Mouse (Mus musculus): ENCODE results near the gene Atf4. TPM values are rescaled to one million over a fixed set of nuclear protein-coding genes. Genes with fewer than 3 reads are reported as not detected.

The Atf4 gene
- polyA plus RNA-seq, 1 experiment from 2014 or later: 145 TPM

DNA sequence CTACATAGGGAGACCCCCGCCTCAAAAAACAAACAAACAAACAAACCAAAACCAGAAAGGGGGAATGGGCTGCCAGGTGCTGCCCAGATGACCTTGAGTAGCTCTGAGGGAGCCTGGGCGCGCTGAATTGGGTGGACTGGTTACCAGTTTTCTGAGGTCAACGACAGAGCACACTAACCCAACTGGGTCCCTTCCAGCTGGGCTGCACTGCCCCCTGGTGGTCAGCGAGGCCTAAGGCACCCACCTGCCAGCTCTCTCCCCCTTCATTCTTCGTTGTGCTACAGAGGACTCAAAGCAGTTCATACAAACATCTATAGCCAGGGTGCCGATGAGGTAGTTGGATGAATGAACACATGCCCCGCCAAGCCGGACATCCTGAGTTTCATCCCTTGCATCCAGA is 29.8 kb upstream of the Atf4 start:
- Histone ChIP-seq H3K4me2 (no peak overlapping the region), H3K9ac (no peak overlapping the region), H3K4me1 (no peaks in the 10 kb centered on the region), H3K27me3 (no peaks in the 10 kb centered on the region), H3K4me3 (no peak overlapping the region), H3K27ac (no peak overlapping the region), H3K36me3 (no peaks in the 10 kb centered on the region), H3K9me3 (no peaks in the 10 kb centered on the region)
- no peak for ATAC-seq (ENCODE audit: insufficient number of reproducible peaks, low FRiP score, low TSS enrichment, low read depth)
- 30% methylated on average over 9 of the region's 9 CpGs for WGBS

DNA sequence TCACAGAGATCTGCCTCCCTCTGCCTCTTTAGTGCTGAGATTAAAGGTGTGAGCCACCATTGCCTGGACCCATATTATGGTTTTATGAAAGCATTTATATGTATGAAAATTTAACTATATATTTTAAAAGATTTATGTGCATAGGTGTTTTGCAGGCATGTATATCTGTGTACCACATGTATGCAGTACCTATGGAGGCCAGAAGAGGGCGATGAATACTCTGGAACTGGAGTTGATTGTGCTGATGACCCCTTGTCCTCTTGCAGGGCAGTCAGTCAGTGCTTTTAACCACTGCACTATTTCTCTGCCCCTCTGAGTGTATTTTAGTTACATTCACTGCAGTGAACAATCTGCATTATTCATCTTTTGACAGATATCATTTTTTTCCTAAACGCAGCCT is 29.2 kb upstream of the Atf4 start:
- Histone ChIP-seq H3K4me3 (no peak overlapping the region), H3K36me3 (no peaks in the 10 kb centered on the region), H3K4me2 (no peak overlapping the region), H3K27ac (no peak overlapping the region), H3K27me3 (no peaks in the 10 kb centered on the region), H3K9me3 (no peaks in the 10 kb centered on the region), H3K4me1 (no peaks in the 10 kb centered on the region), H3K9ac (no peak overlapping the region)
- ATAC-seq (ENCODE audit: insufficient number of reproducible peaks, low FRiP score, low TSS enrichment, low read depth): no peak
- WGBS: 45% methylated on average over 2 of the region's 2 CpGs

DNA sequence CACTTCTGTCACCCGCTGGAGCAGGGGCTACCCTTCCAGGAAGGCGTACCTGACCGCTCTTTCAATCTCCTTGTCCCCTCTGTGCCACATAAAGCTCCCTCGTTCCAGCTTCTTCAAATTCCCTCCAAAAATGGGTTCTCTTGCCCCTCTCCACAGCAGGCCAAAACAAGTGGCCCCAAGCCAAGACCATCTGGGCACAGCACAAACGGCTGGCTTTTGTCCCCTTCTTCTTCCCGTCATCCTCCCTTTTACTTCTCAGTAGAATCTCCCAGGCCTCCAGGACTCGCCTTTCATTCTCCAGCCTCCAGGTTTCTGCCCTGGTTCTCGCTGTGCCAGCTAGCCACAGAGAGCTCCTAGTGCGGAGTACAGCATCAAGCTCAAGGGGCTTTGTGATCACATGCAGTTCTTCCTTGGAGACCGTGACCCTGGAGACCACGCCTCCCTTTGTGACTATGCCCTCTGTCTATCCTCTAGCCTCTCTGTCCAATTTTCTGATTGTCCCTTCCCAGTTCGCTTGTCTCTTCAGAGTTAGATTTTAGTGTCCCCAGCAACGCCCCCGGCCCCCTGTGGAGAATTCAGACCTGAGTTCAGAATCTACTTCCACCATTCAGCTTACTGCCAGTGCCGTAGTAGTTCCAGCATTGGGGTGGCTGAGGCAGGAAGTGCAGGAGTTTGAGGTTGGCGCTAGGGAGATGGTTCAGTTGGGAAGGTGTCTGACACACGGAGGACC is 26.7 kb upstream of the Atf4 start:
- H3K4me3 ChIP-seq: no peak overlapping the region
- H3K36me3 ChIP-seq: no peaks in the 10 kb centered on the region
- no peak overlapping the region for H3K4me2 ChIP-seq
- H3K9ac ChIP-seq: no peak overlapping the region
- no peaks in the 10 kb centered on the region for H3K9me3 ChIP-seq
- no peak for ATAC-seq (ENCODE audit: insufficient number of reproducible peaks, low FRiP score, low TSS enrichment, low read depth)
- H3K27ac ChIP-seq: no peak overlapping the region
- peaks cover 2% of the 10 kb centered on the region for H3K4me1 ChIP-seq
- WGBS: 74% methylated on average over 17 of the region's 17 CpGs
- H3K27me3 ChIP-seq: no peaks in the 10 kb centered on the region

DNA sequence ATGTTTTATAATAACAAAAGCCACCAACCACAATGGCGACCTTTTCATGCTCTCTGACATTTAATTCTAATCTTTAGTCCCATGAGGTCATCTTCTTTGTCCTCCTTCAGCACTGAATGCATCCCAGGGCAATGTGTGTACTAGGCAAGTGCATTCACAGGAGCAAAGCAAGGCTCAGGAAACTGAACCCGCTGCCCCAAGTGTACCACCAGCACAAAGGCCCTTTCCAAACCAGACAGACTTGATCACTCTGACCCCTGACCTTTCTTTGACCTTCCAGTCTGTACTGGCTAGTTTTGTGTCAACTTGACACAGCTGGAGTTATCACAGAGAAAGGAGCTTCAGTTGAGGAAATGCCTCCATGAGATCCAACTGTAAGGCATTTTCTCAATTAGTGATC is 22.7 kb upstream of the Atf4 start:
- H3K36me3 ChIP-seq: peaks cover 17% of the 10 kb centered on the region
- H3K27me3 ChIP-seq: no peaks in the 10 kb centered on the region
- no peak for ATAC-seq (ENCODE audit: insufficient number of reproducible peaks, low FRiP score, low TSS enrichment, low read depth)
- no peak overlapping the region for H3K27ac ChIP-seq
- peaks cover 16% of the 10 kb centered on the region for H3K4me1 ChIP-seq
- H3K4me3 ChIP-seq: no peak overlapping the region
- 73% methylated on average over 2 of the region's 2 CpGs for WGBS
- no peaks in the 10 kb centered on the region for H3K9me3 ChIP-seq
- H3K9ac ChIP-seq: no peak overlapping the region
- no peak overlapping the region for H3K4me2 ChIP-seq

DNA sequence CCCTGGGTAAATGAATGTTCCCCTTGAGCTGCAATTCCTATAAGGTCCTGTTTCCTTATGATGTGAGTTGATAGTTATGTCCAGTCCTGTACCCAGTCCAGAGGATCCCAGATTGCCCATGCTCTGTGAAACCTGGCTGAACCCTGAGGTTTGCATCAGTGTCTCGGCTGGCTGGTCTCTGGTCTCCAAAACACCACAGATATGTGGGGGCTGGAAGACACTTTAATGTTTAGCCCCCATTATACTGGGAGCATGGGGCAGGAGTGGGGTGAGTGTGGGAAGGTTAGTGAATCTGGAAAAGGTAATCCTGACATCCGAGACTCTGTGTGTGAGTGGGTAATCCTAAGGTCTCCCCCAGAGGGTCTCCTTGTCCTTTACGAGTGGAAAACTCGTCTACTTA is 21.9 kb upstream of the Atf4 start:
- H3K27me3 ChIP-seq: no peaks in the 10 kb centered on the region
- H3K4me3 ChIP-seq: peak overlapping the region; percentile 63; the same call in 1 of the 2 replicates
- peaks cover 16% of the 10 kb centered on the region for H3K4me1 ChIP-seq
- ATAC-seq (ENCODE audit: insufficient number of reproducible peaks, low FRiP score, low TSS enrichment, low read depth): no peak
- H3K36me3 ChIP-seq: peaks cover 22% of the 10 kb centered on the region
- peak overlapping the region; percentile 65; the same call in 1 of the 2 replicates for H3K4me2 ChIP-seq
- peak overlapping the region; percentile 83 for H3K27ac ChIP-seq
- H3K9ac ChIP-seq: 0 out of 2 replicates have a peak overlapping the region, but pooled peaks have one; percentile 17
- no peaks in the 10 kb centered on the region for H3K9me3 ChIP-seq
- WGBS: 42% methylated on average over 4 of the region's 4 CpGs

DNA sequence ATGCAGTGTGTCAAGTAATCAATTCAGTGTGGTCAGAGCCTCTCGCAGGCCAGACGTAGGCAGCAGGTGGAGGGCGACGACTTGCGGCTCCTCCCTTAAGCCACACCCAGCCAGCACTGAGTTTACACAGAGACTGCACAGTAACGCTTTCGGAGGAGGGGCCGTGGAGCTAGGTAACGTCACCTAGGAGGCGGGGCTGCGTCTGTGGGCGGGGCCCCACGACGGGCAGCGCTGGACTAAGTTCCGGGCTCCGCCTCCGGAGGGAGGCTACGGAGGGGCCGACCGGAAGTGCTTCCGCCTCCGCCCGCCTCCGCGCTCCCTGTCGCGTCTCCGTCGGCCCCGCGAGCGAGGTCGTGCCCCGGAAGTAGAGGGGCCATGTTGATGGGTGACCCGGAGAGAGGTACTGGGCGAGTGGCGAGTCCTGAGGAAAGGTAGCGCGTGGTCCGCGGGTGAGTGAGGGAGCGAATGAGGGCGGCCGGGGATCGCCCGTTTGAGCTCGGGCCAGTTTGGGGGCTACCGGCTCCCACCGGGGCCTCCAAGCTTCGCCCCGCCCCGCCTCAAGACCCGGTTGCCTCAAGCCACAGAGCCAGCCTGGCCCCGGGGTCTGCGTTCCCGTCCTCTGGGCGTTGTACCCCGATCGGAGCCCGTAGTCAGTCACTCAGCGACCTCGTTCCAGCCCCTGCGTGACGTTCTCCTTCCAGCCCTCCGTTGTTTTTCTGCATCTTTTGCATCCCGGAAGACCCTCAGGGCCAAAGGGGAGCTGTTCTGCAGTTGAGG is 21.1 kb upstream of the Atf4 start, which contains the start of gene Mief1:
Mief1 (plus strand) TSS at position 286 of the 777 bp plus-strand sequence.
- Histone ChIP-seq H3K36me3 (peaks cover 31% of the 10 kb centered on the region), H3K4me1 (peaks cover 16% of the 10 kb centered on the region), H3K4me3 (peak within 1 kb of the TSS; percentile 63), H3K27ac (peak within 1 kb of the TSS; percentile 83), H3K4me2 (peak within 1 kb of the TSS; percentile 65), H3K9ac (peak within 1 kb of the TSS; percentile 63), H3K9me3 (no peaks in the 10 kb centered on the region), H3K27me3 (no peaks in the 10 kb centered on the region)
- peak; percentile 96 for ATAC-seq (ENCODE audit: insufficient number of reproducible peaks, low FRiP score, low TSS enrichment, low read depth)
- under 1% methylated on average over 60 of the region's 67 CpGs for WGBS

DNA sequence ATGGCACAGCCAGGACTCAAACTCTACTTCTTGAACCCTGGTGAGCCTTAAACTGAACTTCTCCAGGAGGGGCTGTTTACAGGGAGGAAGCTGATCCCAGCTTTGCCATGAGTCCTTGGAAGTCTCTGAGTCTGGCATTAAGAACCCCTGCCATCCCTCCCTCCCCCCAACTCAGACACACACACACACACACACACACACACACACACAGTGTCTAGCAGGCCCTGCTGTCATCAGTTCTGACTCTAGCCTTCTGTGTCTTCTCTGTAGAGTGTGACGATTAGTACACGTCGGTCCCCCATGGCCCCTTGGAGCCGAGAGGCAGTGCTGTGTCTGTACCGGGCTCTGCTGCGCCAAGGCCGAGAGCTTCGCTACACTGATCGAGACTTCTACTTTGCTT is 19.4 kb upstream of the Atf4 start, which contains the start of gene AC140267.1:
AC140267.1 (plus strand) TSS at position 301 of the 400 bp plus-strand sequence.
- H3K36me3 ChIP-seq: peaks cover 40% of the 10 kb centered on the region
- 94% methylated on average over 9 of the region's 9 CpGs for WGBS
- H3K9me3 ChIP-seq: no peaks in the 10 kb centered on the region
- H3K27ac ChIP-seq: peak within 1 kb of the TSS; percentile 80; the same call in 1 of the 2 replicates
- H3K4me3 ChIP-seq: peak within 1 kb of the TSS; percentile 63
- H3K4me1 ChIP-seq: peaks cover 16% of the 10 kb centered on the region
- peak within 1 kb of the TSS; percentile 65 for H3K4me2 ChIP-seq
- H3K9ac ChIP-seq: peak within 1 kb of the TSS; percentile 63; the same call in 1 of the 2 replicates
- H3K27me3 ChIP-seq: no peaks in the 10 kb centered on the region
- no peak for ATAC-seq (ENCODE audit: insufficient number of reproducible peaks, low FRiP score, low TSS enrichment, low read depth)

DNA sequence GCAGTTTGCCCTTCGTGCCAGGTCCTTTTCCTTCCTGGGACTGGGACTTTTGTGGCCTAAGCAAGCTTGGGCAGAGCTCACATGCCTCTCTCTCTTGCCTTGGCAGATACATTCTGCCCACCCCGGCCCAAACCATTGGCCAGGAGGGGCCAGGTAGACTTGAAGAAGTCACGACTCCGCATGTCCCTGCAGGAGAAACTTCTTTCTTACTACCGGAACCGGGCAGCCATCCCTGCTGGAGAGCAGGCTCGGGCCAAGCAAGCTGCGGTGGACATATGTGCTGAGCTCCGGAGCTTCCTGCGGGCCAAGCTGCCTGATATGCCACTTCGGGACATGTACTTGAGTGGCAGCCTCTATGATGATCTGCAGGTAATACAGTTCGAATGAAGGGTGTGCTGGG is 6.8 kb upstream of the Atf4 start:
- Histone ChIP-seq H3K4me2 (no peak overlapping the region), H3K9me3 (no peaks in the 10 kb centered on the region), H3K27ac (no peak overlapping the region), H3K4me1 (peaks cover 2% of the 10 kb centered on the region; the same call in 1 of the 2 replicates), H3K36me3 (peaks cover 84% of the 10 kb centered on the region), H3K9ac (no peak overlapping the region), H3K27me3 (no peaks in the 10 kb centered on the region), H3K4me3 (no peak overlapping the region)
- no peak for ATAC-seq (ENCODE audit: insufficient number of reproducible peaks, low FRiP score, low TSS enrichment, low read depth)
- WGBS: 95% methylated on average over 12 of the region's 12 CpGs

DNA sequence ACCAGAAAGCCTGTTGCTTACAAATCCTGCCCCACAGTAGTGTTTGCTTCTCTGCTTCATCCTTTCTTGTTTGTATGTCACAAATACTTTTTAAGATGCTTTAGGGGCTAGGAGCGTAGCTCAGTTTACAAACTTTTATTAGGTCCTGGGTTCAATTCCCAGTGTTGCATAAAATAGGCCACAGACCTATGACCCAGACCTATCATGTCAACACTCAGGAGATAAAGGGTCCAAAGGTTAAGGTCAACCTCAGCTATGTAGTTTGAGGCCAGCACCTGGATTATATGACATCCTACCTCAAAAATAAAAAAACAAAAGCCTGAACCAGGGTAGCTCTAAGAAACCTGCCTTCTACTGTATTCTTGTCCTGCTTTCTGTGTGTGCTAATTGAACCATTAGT is 6.4 kb upstream of the Atf4 start:
- ATAC-seq (ENCODE audit: insufficient number of reproducible peaks, low FRiP score, low TSS enrichment, low read depth): no peak
- Histone ChIP-seq H3K36me3 (peaks cover 83% of the 10 kb centered on the region), H3K4me3 (no peak overlapping the region), H3K4me2 (no peak overlapping the region), H3K27ac (no peak overlapping the region), H3K27me3 (no peaks in the 10 kb centered on the region), H3K9me3 (no peaks in the 10 kb centered on the region), H3K9ac (no peak overlapping the region), H3K4me1 (peaks cover 5% of the 10 kb centered on the region; the same call in 1 of the 2 replicates)
- WGBS: 87% methylated on average over 1 of the region's 1 CpGs

DNA sequence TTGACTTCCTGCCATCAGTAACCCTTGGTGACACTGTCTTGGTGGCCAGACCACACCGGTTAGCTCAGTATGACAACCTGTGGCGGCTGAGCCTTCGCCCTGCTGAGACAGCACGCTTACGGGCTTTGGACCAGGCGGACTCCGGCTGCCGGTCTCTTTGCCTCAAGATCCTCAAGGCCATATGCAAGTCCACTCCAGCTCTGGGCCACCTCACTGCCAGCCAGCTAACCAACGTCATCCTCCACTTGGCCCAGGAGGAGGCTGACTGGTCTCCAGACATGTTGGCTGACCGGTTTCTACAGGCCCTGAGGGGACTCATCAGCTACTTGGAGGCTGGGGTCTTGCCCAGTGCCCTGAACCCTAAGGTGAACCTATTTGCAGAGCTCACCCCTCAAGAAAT is 5.3 kb upstream of the Atf4 start:
- H3K27ac ChIP-seq: no peak overlapping the region
- ATAC-seq (ENCODE audit: insufficient number of reproducible peaks, low FRiP score, low TSS enrichment, low read depth): no peak
- H3K9me3 ChIP-seq: no peaks in the 10 kb centered on the region
- H3K4me2 ChIP-seq: no peak overlapping the region
- H3K4me3 ChIP-seq: no peak overlapping the region
- 92% methylated on average over 10 of the region's 10 CpGs for WGBS
- H3K36me3 ChIP-seq: peaks cover 75% of the 10 kb centered on the region
- H3K9ac ChIP-seq: no peak overlapping the region
- H3K4me1 ChIP-seq: peaks cover 14% of the 10 kb centered on the region
- H3K27me3 ChIP-seq: no peaks in the 10 kb centered on the region

DNA sequence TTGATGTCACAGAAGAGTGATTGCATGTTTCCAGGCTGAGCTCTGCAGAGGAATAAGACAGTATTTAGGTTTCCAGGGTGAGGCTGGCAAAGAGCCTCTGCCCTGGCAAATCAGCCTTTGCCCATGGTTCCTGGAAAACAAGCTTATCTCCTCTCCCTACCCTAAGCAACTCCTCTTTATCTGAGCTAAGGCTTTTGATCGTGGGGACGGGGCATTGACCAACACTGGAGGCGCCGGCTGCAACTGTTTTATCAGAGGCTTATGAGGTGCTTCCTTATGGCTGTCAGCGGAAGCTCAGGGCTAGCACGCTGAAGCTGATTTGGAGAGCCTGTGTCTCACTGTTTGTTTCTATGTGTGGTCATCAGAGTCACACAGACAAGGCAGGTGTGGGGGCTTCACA is 4.4 kb upstream of the Atf4 start:
- peaks cover 14% of the 10 kb centered on the region for H3K4me1 ChIP-seq
- no peaks in the 10 kb centered on the region for H3K27me3 ChIP-seq
- no peak for ATAC-seq (ENCODE audit: insufficient number of reproducible peaks, low FRiP score, low TSS enrichment, low read depth)
- H3K27ac ChIP-seq: no peak overlapping the region
- no peak overlapping the region for H3K4me2 ChIP-seq
- no peak overlapping the region for H3K4me3 ChIP-seq
- WGBS: 86% methylated on average over 6 of the region's 6 CpGs
- no peaks in the 10 kb centered on the region for H3K9me3 ChIP-seq
- H3K9ac ChIP-seq: no peak overlapping the region
- peaks cover 70% of the 10 kb centered on the region for H3K36me3 ChIP-seq

DNA sequence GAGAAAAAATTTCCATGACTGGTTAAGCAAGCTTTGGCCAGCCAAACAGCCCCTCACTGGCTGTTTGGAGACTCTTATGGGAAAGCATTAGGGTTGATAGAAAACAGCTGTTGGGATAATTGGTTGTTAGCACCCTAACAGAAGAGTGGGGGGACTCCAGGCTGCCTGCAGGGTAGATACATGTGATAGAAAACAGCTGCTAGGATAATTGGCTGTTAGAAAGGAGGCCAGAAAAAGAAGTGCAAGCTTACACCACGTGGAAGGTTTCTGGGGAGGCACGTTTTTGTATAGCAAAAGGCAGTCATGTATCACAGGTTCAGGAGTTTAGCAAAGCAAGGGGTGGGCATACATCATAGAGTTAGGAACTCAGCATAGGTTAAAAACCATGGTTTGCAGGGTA is 1.5 kb upstream of the Atf4 start:
- Histone ChIP-seq H3K4me2 (peak overlapping the region; percentile 85; the same call in 1 of the 2 replicates), H3K9ac (no peak overlapping the region), H3K36me3 (peaks cover 62% of the 10 kb centered on the region), H3K9me3 (no peaks in the 10 kb centered on the region), H3K27ac (peak overlapping the region; percentile 99), H3K4me1 (peaks cover 38% of the 10 kb centered on the region), H3K27me3 (no peaks in the 10 kb centered on the region), H3K4me3 (no peak overlapping the region)
- no peak for ATAC-seq (ENCODE audit: insufficient number of reproducible peaks, low FRiP score, low TSS enrichment, low read depth)
- WGBS: 3% methylated on average over 2 of the region's 2 CpGs
